Mouse (Mus musculus) embryonic stem cell, embryonic (primary cell): ENCODE measurements around the gene Vstm4.

Experiments used
- CTCF ChIA-PET, 4 experiments: fragments of 300-600 bp in 2 of 4; fragments of 350-600 bp in 2 of 4; sonication (Branson Sonifier 250); formaldehyde crosslinking; loops; one replicate each; lab custom pipeline; 2022; ENCODE audit warnings: inconsistent platforms in 2 of 4; lab: Charles Lee
- POLR2A ChIA-PET, 4 experiments: fragments of 300-600 bp in 2 of 4; fragments of 350-600 bp in 2 of 4; sonication (Branson Sonifier 250); formaldehyde crosslinking; loops; one replicate each; lab custom pipeline; 2022; ENCODE audit warnings: antibody characterized with exemption in 4 of 4, inconsistent platforms in 1 of 4; lab: Charles Lee

Gene Vstm4

GRCm38 (mm10) chr14:32856681-32857328, at the start of gene Vstm4:
Gene Vstm4, plus strand, starts transcription at chr14:32856756.
- POLR2A ChIA-PET: interaction anchor here in 1 of 4 experiments (1.1 kb wide), 1 partner anchor 11 kb away, joined by 3 read pairs; no protein-coding TSS in a partner anchor
- CTCF ChIA-PET: interaction anchor here in 1 of 4 experiments (1.5 kb wide), 1 partner anchor 247 kb away, joined by 4 read pairs; no protein-coding TSS in a partner anchor

- ChIA-PET CTCF (interaction anchor here in 1 of 4 experiments (0.7 kb wide), 1 partner anchor 339 kb away, joined by 9 read pairs; no protein-coding TSS in a partner anchor), POLR2A (interaction anchor here in 1 of 4 experiments (0.6 to 0.7 kb wide), 3 partner anchors 54 to 908 kb away, joined by 3 to 5 read pairs (median 5); no protein-coding TSS in a partner anchor)
Measured at GRCm38 (mm10) chr14:32810111-32810510, 46.4 kb upstream of the Vstm4 start.

- ChIA-PET CTCF (no interaction called here), POLR2A (no interaction called here)
Measured at GRCm38 (mm10) chr14:32812429-32812828, 44.1 kb upstream of the Vstm4 start.

- CTCF ChIA-PET: interaction anchor here in 2 of 4 experiments (0.5 to 1.6 kb wide), 2 partner anchors 14 to 181 kb away, joined by 4 read pairs; no protein-coding TSS in a partner anchor
Measured at GRCm38 (mm10) chr14:32814961-32815360, 41.6 kb upstream of the Vstm4 start.

GRCm38 (mm10) chr14:32816533-32816932, 40.0 kb upstream of the Vstm4 start:
- ChIA-PET CTCF (interaction anchor here in 2 of 4 experiments (0.5 to 1.6 kb wide), 4 partner anchors 16 to 725 kb away, joined by 3 to 4 read pairs (median 4); no protein-coding TSS in a partner anchor), POLR2A (no interaction called here)

More at GRCm38 (mm10) chr14:32814961-32815360, 41.6 kb upstream of the Vstm4 start:
- POLR2A ChIA-PET: no interaction called here

- ChIA-PET POLR2A (no interaction called here), CTCF (interaction anchor here in 3 of 4 experiments (0.6 to 1.1 kb wide), 3 partner anchors 183 to 347 kb away, joined by 3 to 4 read pairs (median 4); no protein-coding TSS in a partner anchor)
Measured at GRCm38 (mm10) chr14:32817258-32817657, 39.3 kb upstream of the Vstm4 start.

GRCm38 (mm10) chr14:32819297-32819696, 37.3 kb upstream of the Vstm4 start:
- ChIA-PET POLR2A (no interaction called here), CTCF (no interaction called here)

GRCm38 (mm10) chr14:32822812-32823211, 33.7 kb upstream of the Vstm4 start:
- ChIA-PET POLR2A (no interaction called here), CTCF (no interaction called here)

GRCm38 (mm10) chr14:32823861-32824260, 32.7 kb upstream of the Vstm4 start:
- POLR2A ChIA-PET: interaction anchor here in 1 of 4 experiments (0.9 kb wide), 1 partner anchor 23 kb away, joined by 3 read pairs; no protein-coding TSS in a partner anchor
- CTCF ChIA-PET: no interaction called here

GRCm38 (mm10) chr14:32824267-32825150, 32.0 kb upstream of the Vstm4 start:
- CTCF ChIA-PET: interaction anchor here in 3 of 4 experiments (0.6 to 1.3 kb wide), 5 partner anchors 13 to 1132 kb away, joined by 3 to 6 read pairs (median 3); no protein-coding TSS in a partner anchor
- POLR2A ChIA-PET: interaction anchor here in 3 of 4 experiments (0.6 to 1.4 kb wide), 4 partner anchors 11 to 298 kb away, joined by 3 to 4 read pairs (median 4); no protein-coding TSS in a partner anchor

GRCm38 (mm10) chr14:32825426-32826032, 31.0 kb upstream of the Vstm4 start:
- ChIA-PET POLR2A (interaction anchor here in 3 of 4 experiments (0.6 to 1.4 kb wide), 4 partner anchors 10 to 299 kb away, joined by 3 to 4 read pairs (median 4); no protein-coding TSS in a partner anchor), CTCF (interaction anchor here in 3 of 4 experiments (0.6 to 1.3 kb wide), 5 partner anchors 12 to 1133 kb away, joined by 3 to 6 read pairs (median 3); no protein-coding TSS in a partner anchor)

- ChIA-PET POLR2A (no interaction called here), CTCF (no interaction called here)
Measured at GRCm38 (mm10) chr14:32827165-32827564, 29.4 kb upstream of the Vstm4 start.

- CTCF ChIA-PET: interaction anchor here in 2 of 4 experiments (0.6 to 1.0 kb wide), 2 partner anchors 205 to 218 kb away, joined by 3 to 4 read pairs; no protein-coding TSS in a partner anchor
- POLR2A ChIA-PET: no interaction called here
Measured at GRCm38 (mm10) chr14:32827994-32828650, 28.4 kb upstream of the Vstm4 start.

- ChIA-PET POLR2A (no interaction called here), CTCF (no interaction called here)
Measured at GRCm38 (mm10) chr14:32833847-32834246, 22.7 kb upstream of the Vstm4 start, which contains the start of gene Fam170b. Gene Fam170b, plus strand, starts transcription at chr14:32833962.

- CTCF ChIA-PET: no interaction called here
- POLR2A ChIA-PET: interaction anchor here in 1 of 4 experiments (1.2 kb wide), 1 partner anchor 10 kb away, joined by 4 read pairs; no protein-coding TSS in a partner anchor
Measured at GRCm38 (mm10) chr14:32835181-32835580, 21.4 kb upstream of the Vstm4 start.

- ChIA-PET POLR2A (interaction anchor here in 1 of 4 experiments (1.2 kb wide), 1 partner anchor 10 kb away, joined by 4 read pairs; no protein-coding TSS in a partner anchor), CTCF (interaction anchor here in 1 of 4 experiments (1.5 kb wide), 1 partner anchor 305 kb away, joined by 3 read pairs; no protein-coding TSS in a partner anchor)
Measured at GRCm38 (mm10) chr14:32835596-32835995, 21.0 kb upstream of the Vstm4 start.

- ChIA-PET CTCF (interaction anchor here in 1 of 4 experiments (1.5 kb wide), 1 partner anchor 306 kb away, joined by 3 read pairs; no protein-coding TSS in a partner anchor), POLR2A (no interaction called here)
Measured at GRCm38 (mm10) chr14:32836191-32836590, 20.4 kb upstream of the Vstm4 start.
